Mouse (Mus musculus) stomach, postnatal 0 days (tissue): ENCODE measurements around the gene Coa4. TPM values are rescaled to one million over a fixed set of nuclear protein-coding genes. Genes with fewer than 3 reads are reported as not detected.
"Not testable (repeated sequence)": the region's sequence is repeated elsewhere in the genome, so short reads cannot be mapped to it uniquely, and the experiment has no call there.

Experiments
- ATAC-seq: fragments of 200-750 bp; cut with Nextera tagmentation; 2 replicates; pipeline ENCODE4 v1.8.0; 2017; ENCODE audit not compliant: low FRiP score, low TSS enrichment
- DNase-seq: peaks from one replicate; pipeline ENCODE4 v3.0.0-alpha.2; 2016; ENCODE audit warnings: low spot score
- H3K27ac ChIP-seq: fragments of 300-500 bp; sonication (generic); replicated peaks from 2 replicates; pipeline ENCODE4 v1.5.1; 2014; ENCODE audit warnings: mild to moderate bottlenecking, control low read depth
- H3K27me3 ChIP-seq: fragments of 300-500 bp; sonication (generic); 2 replicates; pipeline ENCODE4 v1.6.1; 2014; ENCODE audit warnings: low read length; ENCODE audit not compliant: control insufficient read depth, insufficient read depth
- H3K36me3 ChIP-seq: fragments of 300-500 bp; sonication (generic); 2 replicates; pipeline ENCODE4 v1.6.1; 2014; ENCODE audit warnings: low read length, mixed read lengths; ENCODE audit not compliant: control insufficient read depth, insufficient read depth
- H3K4me1 ChIP-seq: fragments of 300-500 bp; sonication (generic); replicated peaks from 2 replicates; pipeline ENCODE4 v1.6.1; 2014; ENCODE audit warnings: antibody characterized with exemption; ENCODE audit not compliant: control insufficient read depth, insufficient read depth
- H3K4me2 ChIP-seq: fragments of 300-500 bp; sonication (generic); replicated peaks from 2 replicates; pipeline ENCODE4 v1.6.1; 2014; ENCODE audit warnings: low read depth, mild to moderate bottlenecking, control low read depth, moderate library complexity
- H3K4me3 ChIP-seq: fragments of 300-500 bp; sonication (generic); 2 replicates; pipeline ENCODE4 v1.5.1; 2014; ENCODE audit warnings: low read depth, low read length, control low read depth
- H3K9ac ChIP-seq: fragments of 300-500 bp; sonication (generic); 2 replicates; pipeline ENCODE4 v1.6.1; 2014; ENCODE audit warnings: mild to moderate bottlenecking, low read length, control low read depth, mixed read lengths
- H3K9me3 ChIP-seq: fragments of 300-500 bp; sonication (generic); 2 replicates; pipeline ENCODE4 v1.6.1; 2016; ENCODE audit warnings: low read length; ENCODE audit not compliant: control insufficient read depth
- CTCF ChIP-seq: IDR thresholded peaks from 2 replicates; pipeline ENCODE4 v1.5.1; 2016; ENCODE audit warnings: antibody characterized with exemption, low read depth, mild to moderate bottlenecking, moderate library complexity
- EP300 ChIP-seq: optimal IDR thresholded peaks from 2 replicates; pipeline ENCODE3; 2016; ENCODE audit warnings: antibody characterized with exemption
- WGBS: fragments of 180-500 bp; shearing (Covaris S2); extraction: QIAGEN DNeasy Blood & Tissue Kit; methylation state at CpG from one replicate; pipeline ENCODE4 v1.1.7; 2014; 5-methylcytosine and 5-hydroxymethylcytosine counted together
- polyA plus RNA-seq: library from polyadenylated mRNA; unstranded; fragments of >200 nt; fragmentation: Nextera tagmentation; extraction: Ambion mirVana; gene quantifications from 2 replicates; pipeline ENCODE4 v1.2.1, GENCODE M21; 2015

Gene Coa4
- polyA plus RNA-seq, 1 experiment from 2014 or later = 25.2 TPM

GRCm38 (mm10) chr7:100557241-100557640 lies 20.4 kb downstream of the Coa4 start:
- Histone ChIP-seq H3K4me2 (no peak overlapping the region), H3K9ac (no peak overlapping the region), H3K27ac (no peak overlapping the region), H3K9me3 (no peaks in the 10 kb centered on the region), H3K4me1 (no peaks in the 10 kb centered on the region), H3K27me3 (no peaks in the 10 kb centered on the region), H3K4me3 (no peak overlapping the region), H3K36me3 (no peaks in the 10 kb centered on the region)
- ATAC-seq (no peak), DNase-seq (no peak)
- TF ChIP-seq EP300 = no peak
- TF ChIP-seq CTCF = no peak
- WGBS = 68% methylated on average over 5 of the region's 5 CpGs

GRCm38 (mm10) chr7:100559331-100559730 lies 22.5 kb downstream of the Coa4 start:
- 73% methylated on average over 4 of the region's 4 CpGs for WGBS
- Histone ChIP-seq H3K36me3 (no peaks in the 10 kb centered on the region), H3K4me3 (no peak overlapping the region), H3K4me1 (no peaks in the 10 kb centered on the region), H3K27me3 (no peaks in the 10 kb centered on the region), H3K27ac (no peak overlapping the region), H3K9me3 (no peaks in the 10 kb centered on the region), H3K4me2 (no peak overlapping the region), H3K9ac (no peak overlapping the region)
- DNase-seq (no peak), ATAC-seq (no peak)
- TF ChIP-seq EP300 = no peak
- TF ChIP-seq CTCF = no peak

DNA sequence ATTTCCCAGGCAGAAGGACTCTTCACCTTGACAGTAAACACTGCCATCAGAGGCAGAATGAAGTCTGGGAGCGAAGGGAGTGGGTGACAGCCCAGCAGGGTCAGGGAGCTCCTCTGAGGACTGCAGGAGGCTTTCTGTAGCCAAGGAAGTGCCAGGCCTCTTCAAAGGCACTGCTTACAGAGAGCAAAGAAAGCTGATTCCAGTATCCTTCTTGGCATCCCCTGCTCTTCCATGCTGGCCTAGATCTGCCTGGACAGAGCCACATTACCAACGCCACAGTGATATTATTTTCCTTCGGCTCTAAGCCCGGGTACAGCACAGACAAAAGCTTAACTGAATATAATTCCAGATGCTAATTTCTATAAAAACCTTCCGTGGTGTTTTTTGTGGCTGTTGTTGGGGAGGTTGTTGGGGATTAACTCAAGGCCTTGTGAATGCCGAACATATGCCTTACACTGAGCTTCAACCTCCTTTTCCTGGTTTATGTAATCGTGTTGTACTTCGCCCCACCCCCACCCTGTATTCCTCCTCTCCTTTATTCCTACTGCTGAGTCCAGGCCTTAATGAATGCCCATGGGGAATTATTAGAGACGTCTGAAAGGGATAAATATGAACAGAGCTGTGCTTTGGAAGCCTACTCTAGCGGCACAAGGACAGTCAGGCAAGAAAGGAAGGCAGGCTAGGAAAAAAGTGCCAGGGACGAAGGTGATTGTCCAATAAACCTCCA lies 25.2 kb downstream of the Coa4 start:
- Histone ChIP-seq H3K4me1 (no peaks in the 10 kb centered on the region), H3K9me3 (no peaks in the 10 kb centered on the region), H3K27ac (no peak overlapping the region), H3K36me3 (no peaks in the 10 kb centered on the region), H3K4me3 (no peak overlapping the region), H3K27me3 (no peaks in the 10 kb centered on the region), H3K4me2 (no peak overlapping the region), H3K9ac (no peak overlapping the region)
- DNase-seq (no peak), ATAC-seq (no peak)
- WGBS = 75% methylated on average over 11 of the region's 11 CpGs
- TF ChIP-seq CTCF = no peak

GRCm38 (mm10) chr7:100567238-100567637 lies 30.4 kb downstream of the Coa4 start:
- H3K27me3 ChIP-seq, H3K4me3 ChIP-seq, H3K36me3 ChIP-seq, H3K9ac ChIP-seq, H3K9me3 ChIP-seq, DNase-seq, ATAC-seq, H3K27ac ChIP-seq, H3K4me2 ChIP-seq, H3K4me1 ChIP-seq: not testable (repeated sequence)
- 81% methylated on average over 5 of the region's 5 CpGs for WGBS
- peak; percentile 32; the same call in 1 of the 2 replicates for TF ChIP-seq CTCF

- DNase-seq (no peak), ATAC-seq (no peak)
- Histone ChIP-seq H3K4me2 (no peak overlapping the region), H3K9ac (no peak overlapping the region), H3K4me1 (no peaks in the 10 kb centered on the region), H3K27ac (no peak overlapping the region), H3K4me3 (no peak overlapping the region), H3K36me3 (no peaks in the 10 kb centered on the region; the same call in 1 of the 2 replicates), H3K9me3 (no peaks in the 10 kb centered on the region), H3K27me3 (no peaks in the 10 kb centered on the region)
- TF ChIP-seq EP300 (no peak), CTCF (no peak)
Observed at GRCm38 (mm10) chr7:100569907-100570306, 33.0 kb downstream of the Coa4 start.

DNA sequence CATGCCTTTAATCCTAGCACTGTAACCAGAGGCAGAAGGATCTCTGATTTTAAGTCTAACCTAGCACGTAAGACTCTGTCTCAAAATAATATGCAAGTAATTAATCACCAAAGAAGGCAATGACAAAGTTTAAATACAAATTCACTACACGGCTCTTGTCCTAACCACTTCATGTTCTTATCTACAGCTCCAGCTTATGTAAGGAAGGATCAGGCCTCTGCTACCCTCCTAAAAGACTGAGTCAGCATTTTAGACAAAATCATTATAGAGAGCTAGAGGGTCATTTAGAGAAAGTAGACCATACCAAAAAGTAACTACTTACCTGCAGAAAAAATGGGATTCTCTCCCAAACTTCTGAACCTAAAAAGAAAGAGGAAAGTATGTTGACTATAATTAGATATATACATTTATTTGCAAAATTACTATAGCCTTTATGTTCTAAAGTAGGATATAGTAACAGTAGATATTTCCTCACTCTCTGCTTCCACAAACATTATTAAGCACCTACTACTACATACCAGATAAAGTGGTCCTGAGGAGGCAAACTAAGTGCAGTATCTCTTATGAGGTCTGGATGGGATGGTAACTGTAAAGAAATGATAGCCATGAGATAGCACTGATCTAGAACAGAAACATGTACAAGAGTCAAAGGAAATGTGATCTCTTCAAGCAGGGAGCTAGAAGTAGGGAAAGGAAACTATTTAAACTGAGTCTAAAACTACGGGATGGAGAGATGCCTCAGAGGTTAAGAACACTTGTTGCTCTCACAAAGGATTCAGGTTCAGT lies 34.3 kb downstream of the Coa4 start:
- no peak overlapping the region for H3K27ac ChIP-seq
- ATAC-seq (no peak), DNase-seq (no peak)
- H3K36me3 ChIP-seq = no peaks in the 10 kb centered on the region; the same call in 1 of the 2 replicates
- no peaks in the 10 kb centered on the region for H3K4me1 ChIP-seq
- no peak for TF ChIP-seq EP300
- no peak for TF ChIP-seq CTCF
- H3K4me3 ChIP-seq = no peak overlapping the region
- 75% methylated on average over 3 of the region's 3 CpGs for WGBS
- no peaks in the 10 kb centered on the region for H3K9me3 ChIP-seq
- H3K9ac ChIP-seq = no peak overlapping the region
- H3K4me2 ChIP-seq = no peak overlapping the region
- no peaks in the 10 kb centered on the region for H3K27me3 ChIP-seq
